In the genomic region with DNA sequence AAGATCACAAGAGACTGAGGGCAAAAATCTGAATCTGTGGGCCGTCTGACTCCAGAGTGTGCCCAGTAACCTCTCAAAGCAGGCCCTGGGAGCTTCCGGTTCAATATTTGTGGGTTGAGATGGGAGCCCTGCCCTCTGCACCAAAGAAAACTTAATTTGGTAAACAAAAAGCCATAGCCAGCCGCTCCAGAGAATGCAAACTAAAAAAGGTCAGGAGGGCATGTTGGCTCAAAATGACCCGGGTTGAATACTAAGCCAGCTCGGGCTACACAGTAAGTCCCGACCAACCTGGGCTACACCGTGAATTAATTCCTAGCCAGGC, we compare ENCODE assay signal across 9 mouse cellular contexts. TPM values are rescaled to one million over a fixed set of nuclear protein-coding genes. Genes with fewer than 3 reads are reported as not detected.
A peak's percentile ranks its signal among the peaks of the same experiment; 100 is the strongest.
DNase-seq lines count a peak whose midpoint lies in the region; ATAC-seq and TF ChIP-seq lines count a peak whose summit lies in the region.
"Had no signal": no experiment of that assay in that cellular context is flagged by ENCODE, and none has a peak within 500 bp of the region (broad histone marks: within the 10 kb centered on the region; RNA-seq: fewer than 3 reads in every experiment).

No protein-coding gene starts in this region.

- peak overlapping the region; percentile 78 for H3K4me3 ChIP-seq in left cerebral cortex, adult 2 months
- H3K4me3 ChIP-seq in embryonic facial prominence, embryonic 15.5 days (replicated peaks): peak overlapping the region; percentile 74
- H3K4me3 ChIP-seq in limb, embryonic 12.5 days (replicated peaks): peak overlapping the region; percentile 63
- peak overlapping the region; percentile 57 for H3K4me3 ChIP-seq in neural tube, embryonic 12.5 days

- no peaks in the 10 kb centered on the region for H3K9me3 ChIP-seq in embryonic facial prominence, embryonic 15.5 days (replicated peaks)
- no peaks in the 10 kb centered on the region for H3K9me3 ChIP-seq in limb, embryonic 12.5 days
- H3K9me3 ChIP-seq in neural tube, embryonic 12.5 days: no peaks in the 10 kb centered on the region

- H3K9ac ChIP-seq in embryonic facial prominence, embryonic 15.5 days: no peak overlapping the region; the same call in 1 of the 2 replicates
- peak overlapping the region; percentile 66 for H3K9ac ChIP-seq in limb, embryonic 12.5 days (replicated peaks)
- peak overlapping the region; percentile 44 for H3K9ac ChIP-seq in neural tube, embryonic 12.5 days

- no peak for DNase-seq in left cerebral cortex, adult 2 months (ENCODE audit: extremely low spot score in 1 of 2, low spot score in 2 of 2)
- DNase-seq in left cerebral cortex, adult 18-20 months (ENCODE audit: low spot score in 2 of 2): no peak
- no peak for DNase-seq in urinary bladder, postnatal 14 days (ENCODE audit: low spot score)
- DNase-seq in frontal cortex, postnatal 25 days (ENCODE audit: low spot score in 2 of 2): no peak
- DNase-seq in left cerebral cortex, postnatal 25 days (ENCODE audit: low spot score in 2 of 2): no peak

- 0 out of 2 replicates have a peak, but pooled peaks have one; percentile 7 for ATAC-seq in embryonic facial prominence, embryonic 15.5 days (ENCODE audit: insufficient number of reproducible peaks, low FRiP score, low TSS enrichment, low read depth)
- ATAC-seq in limb, embryonic 12.5 days (ENCODE audit: insufficient number of reproducible peaks, insufficient read depth, low FRiP score, low TSS enrichment, low read depth): no peak
- peak; percentile 38 for ATAC-seq in neural tube, embryonic 12.5 days (ENCODE audit: low FRiP score, low read depth)

- peak overlapping the region; percentile 65 for H3K4me2 ChIP-seq in embryonic facial prominence, embryonic 15.5 days (replicated peaks)
- H3K4me2 ChIP-seq in limb, embryonic 12.5 days: peak overlapping the region; percentile 90
- H3K4me2 ChIP-seq in neural tube, embryonic 12.5 days (replicated peaks): peak overlapping the region; percentile 88

- no peaks in the 10 kb centered on the region for H3K27me3 ChIP-seq in embryonic facial prominence, embryonic 15.5 days
- no peaks in the 10 kb centered on the region for H3K27me3 ChIP-seq in limb, embryonic 12.5 days
- H3K27me3 ChIP-seq in neural tube, embryonic 12.5 days (replicated peaks): no peaks in the 10 kb centered on the region

- peaks cover 18% of the 10 kb centered on the region for H3K4me1 ChIP-seq in embryonic facial prominence, embryonic 15.5 days
- H3K4me1 ChIP-seq in limb, embryonic 12.5 days (replicated peaks): peaks cover 23% of the 10 kb centered on the region
- peaks cover 11% of the 10 kb centered on the region for H3K4me1 ChIP-seq in neural tube, embryonic 12.5 days

- WGBS in embryonic facial prominence, embryonic 15.5 days: 29% methylated on average over 7 of the region's 7 CpGs
- 32% methylated on average over 7 of the region's 7 CpGs for WGBS in limb, embryonic 12.5 days
- 30% methylated on average over 7 of the region's 7 CpGs for WGBS in neural tube, embryonic 12.5 days

- peak overlapping the region; percentile 92 for H3K27ac ChIP-seq in left cerebral cortex, adult 2 months
- peak overlapping the region; percentile 95 for H3K27ac ChIP-seq in embryonic facial prominence, embryonic 15.5 days (replicated peaks)
- peak overlapping the region; percentile 95 for H3K27ac ChIP-seq in limb, embryonic 12.5 days
- H3K27ac ChIP-seq in neural tube, embryonic 12.5 days: peak overlapping the region; percentile 85

- intact Hi-C loops in left cerebral cortex, adult 2 months (cut with DNase I): no loop called here
- intact Hi-C loops in left cerebral cortex, postnatal 25 days (cut with DNase I): loop anchor here (10.0 kb wide), 1 partner anchor 450 kb away; no protein-coding TSS in a partner anchor

- no peak for TF ChIP-seq CTCF in left cerebral cortex, adult 2 months (IDR thresholded peaks at IDR 0.05)

- peaks cover 23% of the 10 kb centered on the region for H3K36me3 ChIP-seq in embryonic facial prominence, embryonic 15.5 days
- peaks cover 28% of the 10 kb centered on the region for H3K36me3 ChIP-seq in limb, embryonic 12.5 days
- peaks cover 24% of the 10 kb centered on the region for H3K36me3 ChIP-seq in neural tube, embryonic 12.5 days

RNA-seq across cellular contexts. Expression of a gene that starts 0.6 kb away (rescaled TPM):
- 10 to 100 TPM; 11.1 to 11.3 TPM for total RNA-seq in left cerebral cortex, adult 2 months (2021)
- 10 to 100 TPM; 11.8 to 13.2 TPM for total RNA-seq in left cerebral cortex, adult 18-20 months (2021)
- 8.5 and 8.7 TPM in 2 replicates for polyA plus RNA-seq in embryonic facial prominence, embryonic 15.5 days (2015; fragmentation: Nextera tagmentation; extraction: Ambion mirVana)
- 3.8 and 5.0 TPM in 2 replicates for polyA plus RNA-seq in limb, embryonic 12.5 days (2016; fragmentation: Nextera tagmentation; extraction: Ambion mirVana)
- 6.0 and 7.3 TPM in 2 replicates for polyA plus RNA-seq in neural tube, embryonic 12.5 days (2016; fragmentation: Nextera tagmentation; extraction: Ambion mirVana)
- total RNA-seq in left cerebral cortex, postnatal 25 days (2021): 10 to 100 TPM; 12.2 to 12.5 TPM

RNA-seq across cellular contexts. Expression of a gene that starts 10.4 kb away (rescaled TPM):
- total RNA-seq in left cerebral cortex, adult 2 months (2021): not detected
- total RNA-seq in left cerebral cortex, adult 18-20 months (2021): not detected
- not detected in 2 replicates for polyA plus RNA-seq in embryonic facial prominence, embryonic 15.5 days (2015; fragmentation: Nextera tagmentation; extraction: Ambion mirVana)
- polyA plus RNA-seq in limb, embryonic 12.5 days (2016; fragmentation: Nextera tagmentation; extraction: Ambion mirVana): not detected in 2 replicates
- not detected in 2 replicates for polyA plus RNA-seq in neural tube, embryonic 12.5 days (2016; fragmentation: Nextera tagmentation; extraction: Ambion mirVana)
- not detected for total RNA-seq in left cerebral cortex, postnatal 25 days (2021)
- total RNA-seq: hematopoietic stem cell, adult 5-6 weeks had no signal

RNA-seq across cellular contexts. Expression of a gene that starts 37.3 kb away (rescaled TPM):
- 10 to 100 TPM; 41.8 to 47.3 TPM for total RNA-seq in left cerebral cortex, adult 2 months (2021)
- 10 to 100 TPM; 46.8 to 51.8 TPM for total RNA-seq in left cerebral cortex, adult 18-20 months (2021)
- polyA plus RNA-seq in embryonic facial prominence, embryonic 15.5 days (2015; fragmentation: Nextera tagmentation; extraction: Ambion mirVana): 47.9 and 48.0 TPM in 2 replicates
- 87.9 and 91.5 TPM in 2 replicates for polyA plus RNA-seq in limb, embryonic 12.5 days (2016; fragmentation: Nextera tagmentation; extraction: Ambion mirVana)
- 66.2 and 69.1 TPM in 2 replicates for polyA plus RNA-seq in neural tube, embryonic 12.5 days (2016; fragmentation: Nextera tagmentation; extraction: Ambion mirVana)
- 10 to 100 TPM; 36.6 to 37.1 TPM for total RNA-seq in left cerebral cortex, postnatal 25 days (2021)

RNA-seq across cellular contexts. Expression of a gene that starts 37.6 kb away (rescaled TPM):
- 100 to 1,000 TPM; 125 to 128 TPM for total RNA-seq in left cerebral cortex, adult 2 months (2021)
- 100 to 1,000 TPM; 128 to 130 TPM for total RNA-seq in left cerebral cortex, adult 18-20 months (2021)
- 102 and 106 TPM in 2 replicates for polyA plus RNA-seq in embryonic facial prominence, embryonic 15.5 days (2015; fragmentation: Nextera tagmentation; extraction: Ambion mirVana)
- 117 and 128 TPM in 2 replicates for polyA plus RNA-seq in limb, embryonic 12.5 days (2016; fragmentation: Nextera tagmentation; extraction: Ambion mirVana)
- 101 and 105 TPM in 2 replicates for polyA plus RNA-seq in neural tube, embryonic 12.5 days (2016; fragmentation: Nextera tagmentation; extraction: Ambion mirVana)
- total RNA-seq in left cerebral cortex, postnatal 25 days (2021): 100 to 1,000 TPM; 110 to 116 TPM
